Mouse (Mus musculus) liver, embryonic 14.5 days (tissue): ENCODE measurements at regions not wholly inside any gene's neighbourhood (a gene's known extent, or its start where the extent isn't known, plus 50 kb on each side); places are given as distances from the start of the nearest gene placed in this dataset.
"Not testable (repeated sequence)": the region's sequence is repeated elsewhere in the genome, so short reads cannot be mapped to it uniquely, and the experiment has no call there.

Experiments
- CTCF ChIP-seq: IDR thresholded peaks from 2 replicates; pipeline ENCODE4 v1.5.1; 2016; ENCODE audit warnings: antibody characterized with exemption, low read depth, control low read depth
- EP300 ChIP-seq: IDR thresholded peaks from 2 replicates; pipeline ENCODE4 v1.6.1; 2016; ENCODE audit warnings: antibody characterized with exemption, low read depth

DNA sequence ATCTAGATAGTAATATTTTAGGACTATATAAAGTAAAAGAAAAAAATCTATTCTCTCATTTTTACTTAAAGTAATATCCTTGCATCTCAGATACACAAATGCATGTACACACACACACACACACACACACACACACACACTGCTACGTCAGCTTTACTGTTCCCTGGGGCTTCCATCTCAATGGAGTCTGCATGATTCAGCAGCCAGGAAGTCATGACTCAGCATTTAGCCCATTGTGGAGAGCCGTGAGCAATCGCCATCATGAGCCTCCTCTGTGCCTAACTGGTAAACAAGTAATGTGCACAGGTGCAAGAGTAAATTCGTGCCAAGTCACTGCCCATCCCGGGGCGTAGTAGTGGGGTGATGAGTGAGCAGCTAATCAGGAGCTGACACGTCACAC is 120.3 kb upstream of the Rgma start:
- not testable (repeated sequence) for TF ChIP-seq EP300, CTCF
